Mouse (Mus musculus) neural tube, embryonic 13.5 days (tissue): ENCODE measurements around the gene Gm14685. TPM values are rescaled to one million over a fixed set of nuclear protein-coding genes. Genes with fewer than 3 reads are reported as not detected.
"Not testable (repeated sequence)": the region's sequence is repeated elsewhere in the genome, so short reads cannot be mapped to it uniquely, and the experiment has no call there.

ENCODE experiments used
- ATAC-seq: fragments of 200-750 bp; cut with Nextera tagmentation; 2 replicates; pipeline ENCODE4 v1.8.0; 2017; ENCODE audit warnings: low read depth, mild to moderate bottlenecking, moderate TSS enrichment, moderate library complexity
- H3K27ac ChIP-seq: fragments of 300-500 bp; sonication (generic); replicated peaks from 2 replicates; pipeline ENCODE4 v1.5.1; 2015; ENCODE audit warnings: moderate library complexity, mild to moderate bottlenecking, inconsistent platforms
- H3K27me3 ChIP-seq: fragments of 300-500 bp; sonication (generic); 2 replicates; pipeline ENCODE4 v1.6.1; 2015; ENCODE audit warnings: mild to moderate bottlenecking, inconsistent platforms
- H3K36me3 ChIP-seq: fragments of 300-500 bp; sonication (generic); 2 replicates; pipeline ENCODE4 v1.6.1; 2015; ENCODE audit warnings: mild to moderate bottlenecking, inconsistent platforms
- H3K4me1 ChIP-seq: fragments of 300-500 bp; sonication (generic); replicated peaks from 2 replicates; pipeline ENCODE4 v1.6.1; 2015; ENCODE audit warnings: inconsistent platforms
- H3K4me2 ChIP-seq: fragments of 300-500 bp; sonication (generic); 2 replicates; pipeline ENCODE4 v1.6.1; 2015; ENCODE audit warnings: inconsistent platforms, mild to moderate bottlenecking, moderate library complexity
- H3K4me3 ChIP-seq: fragments of 300-500 bp; sonication (generic); 2 replicates; pipeline ENCODE4 v1.5.1; 2015; ENCODE audit warnings: mild to moderate bottlenecking, inconsistent platforms
- H3K9ac ChIP-seq: fragments of 300-500 bp; sonication (generic); 2 replicates; pipeline ENCODE4 v1.6.1; 2015; ENCODE audit warnings: moderate library complexity, mild to moderate bottlenecking, inconsistent platforms
- H3K9me3 ChIP-seq: fragments of 300-500 bp; sonication (generic); 2 replicates; pipeline ENCODE4 v1.6.1; 2016; ENCODE audit warnings: inconsistent platforms
- WGBS: fragments of 180-500 bp; shearing (Covaris S2); methylation state at CpG from one replicate; pipeline ENCODE4 v1.1.7; 2015; 5-methylcytosine and 5-hydroxymethylcytosine counted together
- polyA plus RNA-seq: library from polyadenylated mRNA; unstranded; fragments of >200 nt; fragmentation: Nextera tagmentation; extraction: Ambion mirVana; gene quantifications from 2 replicates; pipeline ENCODE4 v1.2.1, GENCODE M21; 2015

The Gm14685 gene
- 0.32 TPM in 1 of 2 replicates, not detected in the other for polyA plus RNA-seq

GRCm38 (mm10) chrX:73116747-73117146 lies at the start of gene Gm14685:
Gm14685 (plus strand) TSS chrX:73117047.
- not testable (repeated sequence) for H3K27me3 ChIP-seq, H3K9ac ChIP-seq, H3K4me2 ChIP-seq, H3K36me3 ChIP-seq, H3K4me3 ChIP-seq, H3K9me3 ChIP-seq, H3K4me1 ChIP-seq, H3K27ac ChIP-seq, ATAC-seq
- no CpG with 5 or more reads among the region's 7 CpGs for WGBS

- not testable (repeated sequence) for ATAC-seq, H3K4me1 ChIP-seq, H3K36me3 ChIP-seq, H3K9ac ChIP-seq, H3K27me3 ChIP-seq, H3K27ac ChIP-seq, H3K4me3 ChIP-seq, H3K4me2 ChIP-seq, H3K9me3 ChIP-seq
- 82% methylated on average over 19 of the region's 19 CpGs for WGBS
Observed at GRCm38 (mm10) chrX:73082267-73083055, 34.4 kb upstream of the Gm14685 start, which contains the start of gene Xlr4a. Xlr4a (minus strand) TSS chrX:73082478.

GRCm38 (mm10) chrX:73096941-73097508 lies 19.8 kb upstream of the Gm14685 start, which contains the start of gene Xlr3a:
Xlr3a (minus strand) TSS chrX:73097095.
- not testable (repeated sequence) for H3K9me3 ChIP-seq, H3K36me3 ChIP-seq, H3K9ac ChIP-seq, H3K27me3 ChIP-seq, H3K4me2 ChIP-seq, H3K27ac ChIP-seq, ATAC-seq, H3K4me1 ChIP-seq, H3K4me3 ChIP-seq
- 66% methylated on average over 13 of the region's 13 CpGs for WGBS

- H3K9ac ChIP-seq, H3K36me3 ChIP-seq, H3K27ac ChIP-seq, H3K27me3 ChIP-seq, H3K4me1 ChIP-seq, H3K4me3 ChIP-seq, H3K9me3 ChIP-seq, H3K4me2 ChIP-seq: not testable (repeated sequence)
- peak; percentile 53; the same call in 1 of the 2 replicates for ATAC-seq
- no CpG with 5 or more reads among the region's 12 CpGs for WGBS
Observed at GRCm38 (mm10) chrX:73122859-73123829, 6.3 kb downstream of the Gm14685 start.

- H3K4me2 ChIP-seq, H3K27ac ChIP-seq, H3K9me3 ChIP-seq, H3K27me3 ChIP-seq, H3K9ac ChIP-seq, H3K4me1 ChIP-seq, H3K4me3 ChIP-seq, H3K36me3 ChIP-seq: not testable (repeated sequence)
- peak; percentile 67 for ATAC-seq
- no CpG with 5 or more reads among the region's 7 CpGs for WGBS
Observed at GRCm38 (mm10) chrX:73143218-73143618, 26.4 kb downstream of the Gm14685 start.

GRCm38 (mm10) chrX:73148496-73148895 lies 31.6 kb downstream of the Gm14685 start, which contains the start of gene Xlr5b:
Xlr5b (plus strand) TSS chrX:73148796.
- not testable (repeated sequence) for H3K4me1 ChIP-seq, H3K36me3 ChIP-seq, H3K4me2 ChIP-seq, H3K4me3 ChIP-seq, H3K9me3 ChIP-seq, H3K27ac ChIP-seq, H3K9ac ChIP-seq, ATAC-seq, H3K27me3 ChIP-seq
- WGBS = no CpG with 5 or more reads among the region's 20 CpGs

GRCm38 (mm10) chrX:73149350-73149749 lies 32.5 kb downstream of the Gm14685 start, which contains the start of gene DXBay18:
DXBay18 (minus strand) TSS chrX:73149450.
- H3K27ac ChIP-seq, H3K4me2 ChIP-seq, H3K36me3 ChIP-seq, H3K4me3 ChIP-seq, ATAC-seq, H3K9me3 ChIP-seq, H3K9ac ChIP-seq, H3K27me3 ChIP-seq, H3K4me1 ChIP-seq: not testable (repeated sequence)
- no CpG with 5 or more reads among the region's 7 CpGs for WGBS

- H3K36me3 ChIP-seq, H3K27me3 ChIP-seq, ATAC-seq, H3K27ac ChIP-seq, H3K9ac ChIP-seq, H3K9me3 ChIP-seq, H3K4me3 ChIP-seq, H3K4me1 ChIP-seq, H3K4me2 ChIP-seq: not testable (repeated sequence)
- 97% methylated on average over 4 of the region's 15 CpGs for WGBS
Observed at GRCm38 (mm10) chrX:73176889-73177288, 60.0 kb downstream of the Gm14685 start, which contains the start of gene Spin2d. Spin2d (minus strand) TSS chrX:73176989.

Other genes starting within 250 kb of the Gm14685 start
- gene Cetn2, start 198.6 kb upstream of the Gm14685 start, polyA plus RNA-seq = 81.3 and 83.0 TPM in 2 replicates
- 41.0 and 41.5 TPM in 2 replicates for gene Nsdhl, start 198.5 kb upstream of the Gm14685 start, polyA plus RNA-seq
- 1.0 and 1.4 TPM in 2 replicates for gene Zfp185, start 129.7 kb upstream of the Gm14685 start, polyA plus RNA-seq
- not detected in 2 replicates for gene Pnma5, start 79.9 kb upstream of the Gm14685 start, polyA plus RNA-seq
- gene Pnma3, start 52.3 kb upstream of the Gm14685 start, polyA plus RNA-seq = 2.0 and 2.3 TPM in 2 replicates
- gene Xlr4a, start 34.6 kb upstream of the Gm14685 start, polyA plus RNA-seq = 0.50 and 0.70 TPM in 2 replicates
- 1.9 and 5.6 TPM in 2 replicates for gene Xlr3a, start 20.0 kb upstream of the Gm14685 start, polyA plus RNA-seq
- gene Xlr5b, start 31.7 kb downstream of the Gm14685 start, polyA plus RNA-seq = not detected in 2 replicates
- gene DXBay18, start 32.4 kb downstream of the Gm14685 start, polyA plus RNA-seq = 0.33 TPM in 1 of 2 replicates, not detected in the other
- gene Spin2d, start 59.9 kb downstream of the Gm14685 start, polyA plus RNA-seq = not detected in 2 replicates
- 21.3 and 22.3 TPM in 2 replicates for gene Xlr3b, start 75.2 kb downstream of the Gm14685 start, polyA plus RNA-seq
- 0.74 and 1.2 TPM in 2 replicates for gene Xlr4b, start 97.3 kb downstream of the Gm14685 start, polyA plus RNA-seq
- 29.9 and 33.8 TPM in 2 replicates for gene F8a, start 111.2 kb downstream of the Gm14685 start, polyA plus RNA-seq
- gene Xlr4c, start 126.1 kb downstream of the Gm14685 start, polyA plus RNA-seq = 0.69 TPM in 1 of 2 replicates, not detected in the other
- gene Xlr3c, start 148.3 kb downstream of the Gm14685 start, polyA plus RNA-seq = 0.57 and 0.65 TPM in 2 replicates
- not detected in 2 replicates for gene Xlr5a, start 175.9 kb downstream of the Gm14685 start, polyA plus RNA-seq
- gene Xlr5c, start 175.9 kb downstream of the Gm14685 start, polyA plus RNA-seq = not detected in 2 replicates
- not detected in 2 replicates for gene Gm45015, start 219.8 kb downstream of the Gm14685 start, polyA plus RNA-seq
- 10.6 and 11.0 TPM in 2 replicates for gene Zfp275, start 225.6 kb downstream of the Gm14685 start, polyA plus RNA-seq